Mouse (Mus musculus): Measurements from ENCODE around the gene Relt. TPM values are rescaled to one million over a fixed set of nuclear protein-coding genes. Genes with fewer than 3 reads are reported as not detected.

Gene Relt
- 3.6 and 4.6 TPM in 2 replicates for polyA plus RNA-seq (2015; fragmentation: Nextera tagmentation; extraction: Ambion mirVana)

GRCm38 (mm10) chr7:100862828-100863638 is at the start of gene Relt:
Gene Relt (minus strand): TSS chr7:100863446.
- H3K4me2 ChIP-seq: peak within 1 kb of the TSS; percentile 99
- WGBS: under 1% methylated on average over 87 of the region's 91 CpGs
- H3K4me3 ChIP-seq: peak within 1 kb of the TSS; percentile 83
- no peaks in the 10 kb centered on the region for H3K27me3 ChIP-seq
- H3K36me3 ChIP-seq: no peaks in the 10 kb centered on the region
- peak within 1 kb of the TSS; percentile 78 for H3K27ac ChIP-seq
- H3K9ac ChIP-seq: peak within 1 kb of the TSS; percentile 67
- H3K9me3 ChIP-seq: no peaks in the 10 kb centered on the region
- H3K4me1 ChIP-seq: 0 out of 2 replicates have a peak, but pooled peaks cover 3% of the 10 kb centered on the region
- ATAC-seq (ENCODE audit: borderline replicate concordance, extremely low read depth, low FRiP score, low TSS enrichment): peak; percentile 92

- no peak for ATAC-seq (ENCODE audit: borderline replicate concordance, extremely low read depth, low FRiP score, low TSS enrichment)
- Histone ChIP-seq H3K9me3 (no peaks in the 10 kb centered on the region), H3K4me3 (no peak overlapping the region), H3K27me3 (no peaks in the 10 kb centered on the region), H3K4me1 (peaks cover 90% of the 10 kb centered on the region), H3K4me2 (peak overlapping the region; percentile 37), H3K36me3 (peaks cover 21% of the 10 kb centered on the region), H3K27ac (peak overlapping the region; percentile 47), H3K9ac (no peak overlapping the region)
- 18% methylated on average over 9 of the region's 9 CpGs for WGBS
Measured at GRCm38 (mm10) chr7:100911791-100912190, 48.5 kb upstream of the Relt start.

GRCm38 (mm10) chr7:100911246-100911770 is 48.1 kb upstream of the Relt start:
- Histone ChIP-seq H3K9ac (no peak overlapping the region), H3K4me3 (no peak overlapping the region), H3K27ac (peak overlapping the region; percentile 47), H3K9me3 (no peaks in the 10 kb centered on the region), H3K36me3 (peaks cover 16% of the 10 kb centered on the region), H3K4me2 (peak overlapping the region; percentile 37), H3K4me1 (peaks cover 90% of the 10 kb centered on the region), H3K27me3 (no peaks in the 10 kb centered on the region)
- 12% methylated on average over 2 of the region's 2 CpGs for WGBS
- peak; percentile 15; the same call in 1 of the 2 replicates for ATAC-seq (ENCODE audit: borderline replicate concordance, extremely low read depth, low FRiP score, low TSS enrichment)

GRCm38 (mm10) chr7:100908567-100908966 is 45.3 kb upstream of the Relt start:
- ATAC-seq (ENCODE audit: borderline replicate concordance, extremely low read depth, low FRiP score, low TSS enrichment): no peak
- Histone ChIP-seq H3K9me3 (no peaks in the 10 kb centered on the region), H3K4me1 (peaks cover 95% of the 10 kb centered on the region), H3K9ac (peak overlapping the region; percentile 20; the same call in 1 of the 2 replicates), H3K36me3 (peaks cover 3% of the 10 kb centered on the region; the same call in 1 of the 2 replicates), H3K27me3 (no peaks in the 10 kb centered on the region), H3K4me2 (peak overlapping the region; percentile 11; the same call in 1 of the 2 replicates), H3K4me3 (no peak overlapping the region), H3K27ac (peak overlapping the region; percentile 90)
- 38% methylated on average over 8 of the region's 8 CpGs for WGBS

- Histone ChIP-seq H3K4me1 (peaks cover 90% of the 10 kb centered on the region), H3K36me3 (0 out of 2 replicates have a peak, but pooled peaks cover 3% of the 10 kb centered on the region), H3K27ac (peak overlapping the region; percentile 90), H3K9me3 (no peaks in the 10 kb centered on the region), H3K27me3 (no peaks in the 10 kb centered on the region), H3K4me3 (no peak overlapping the region), H3K9ac (peak overlapping the region; percentile 20; the same call in 1 of the 2 replicates), H3K4me2 (peak overlapping the region; percentile 34; the same call in 1 of the 2 replicates)
- peak; percentile 32; the same call in 1 of the 2 replicates for ATAC-seq (ENCODE audit: borderline replicate concordance, extremely low read depth, low FRiP score, low TSS enrichment)
- 66% methylated on average over 8 of the region's 8 CpGs for WGBS
Measured at GRCm38 (mm10) chr7:100908061-100908460, 44.8 kb upstream of the Relt start.

GRCm38 (mm10) chr7:100907231-100907630 is 44.0 kb upstream of the Relt start:
- Histone ChIP-seq H3K36me3 (0 out of 2 replicates have a peak, but pooled peaks cover 3% of the 10 kb centered on the region), H3K4me1 (peaks cover 82% of the 10 kb centered on the region), H3K27ac (peak overlapping the region; percentile 90), H3K4me2 (peak overlapping the region; percentile 34; the same call in 1 of the 2 replicates), H3K27me3 (no peaks in the 10 kb centered on the region), H3K9ac (0 out of 2 replicates have a peak overlapping the region, but pooled peaks have one; percentile 20), H3K4me3 (no peak overlapping the region), H3K9me3 (no peaks in the 10 kb centered on the region)
- no peak for ATAC-seq (ENCODE audit: borderline replicate concordance, extremely low read depth, low FRiP score, low TSS enrichment)
- WGBS: 0% methylated on average over 1 of the region's 1 CpGs

GRCm38 (mm10) chr7:100906029-100906789 is 43.0 kb upstream of the Relt start:
- WGBS: 62% methylated on average over 10 of the region's 10 CpGs
- no peak overlapping the region for H3K4me2 ChIP-seq
- H3K36me3 ChIP-seq: 0 out of 2 replicates have a peak, but pooled peaks cover 3% of the 10 kb centered on the region
- H3K27me3 ChIP-seq: no peaks in the 10 kb centered on the region
- no peak overlapping the region for H3K9ac ChIP-seq
- peak overlapping the region; percentile 73 for H3K27ac ChIP-seq
- H3K9me3 ChIP-seq: no peaks in the 10 kb centered on the region
- no peak for ATAC-seq (ENCODE audit: borderline replicate concordance, extremely low read depth, low FRiP score, low TSS enrichment)
- H3K4me1 ChIP-seq: peaks cover 71% of the 10 kb centered on the region
- no peak overlapping the region for H3K4me3 ChIP-seq

GRCm38 (mm10) chr7:100905037-100905436 is 41.8 kb upstream of the Relt start:
- WGBS: 56% methylated on average over 7 of the region's 7 CpGs
- H3K36me3 ChIP-seq: 0 out of 2 replicates have a peak, but pooled peaks cover 3% of the 10 kb centered on the region
- H3K4me3 ChIP-seq: no peak overlapping the region
- no peak overlapping the region for H3K4me2 ChIP-seq
- no peaks in the 10 kb centered on the region for H3K27me3 ChIP-seq
- ATAC-seq (ENCODE audit: borderline replicate concordance, extremely low read depth, low FRiP score, low TSS enrichment): peak; percentile 80
- peaks cover 60% of the 10 kb centered on the region for H3K4me1 ChIP-seq
- H3K9me3 ChIP-seq: no peaks in the 10 kb centered on the region
- peak overlapping the region; percentile 87 for H3K27ac ChIP-seq
- H3K9ac ChIP-seq: no peak overlapping the region

GRCm38 (mm10) chr7:100904612-100905011 is 41.4 kb upstream of the Relt start:
- 39% methylated on average over 5 of the region's 5 CpGs for WGBS
- H3K27ac ChIP-seq: peak overlapping the region; percentile 87
- H3K4me3 ChIP-seq: no peak overlapping the region
- peak; percentile 32; the same call in 1 of the 2 replicates for ATAC-seq (ENCODE audit: borderline replicate concordance, extremely low read depth, low FRiP score, low TSS enrichment)
- no peaks in the 10 kb centered on the region for H3K27me3 ChIP-seq
- 0 out of 2 replicates have a peak, but pooled peaks cover 3% of the 10 kb centered on the region for H3K36me3 ChIP-seq
- peaks cover 55% of the 10 kb centered on the region for H3K4me1 ChIP-seq
- H3K9ac ChIP-seq: no peak overlapping the region
- no peak overlapping the region for H3K4me2 ChIP-seq
- no peaks in the 10 kb centered on the region for H3K9me3 ChIP-seq

GRCm38 (mm10) chr7:100902451-100903137 is 39.3 kb upstream of the Relt start:
- ATAC-seq (ENCODE audit: borderline replicate concordance, extremely low read depth, low FRiP score, low TSS enrichment): no peak
- no peaks in the 10 kb centered on the region for H3K27me3 ChIP-seq
- peaks cover 36% of the 10 kb centered on the region for H3K4me1 ChIP-seq
- peaks cover 3% of the 10 kb centered on the region; the same call in 1 of the 2 replicates for H3K36me3 ChIP-seq
- WGBS: 71% methylated on average over 9 of the region's 9 CpGs
- no peak overlapping the region for H3K9ac ChIP-seq
- H3K4me2 ChIP-seq: no peak overlapping the region
- H3K9me3 ChIP-seq: no peaks in the 10 kb centered on the region
- no peak overlapping the region for H3K27ac ChIP-seq
- H3K4me3 ChIP-seq: no peak overlapping the region

- no peak overlapping the region for H3K4me2 ChIP-seq
- peaks cover 9% of the 10 kb centered on the region; the same call in 1 of the 2 replicates for H3K36me3 ChIP-seq
- H3K27me3 ChIP-seq: no peaks in the 10 kb centered on the region
- WGBS: 70% methylated on average over 5 of the region's 5 CpGs
- ATAC-seq (ENCODE audit: borderline replicate concordance, extremely low read depth, low FRiP score, low TSS enrichment): no peak
- H3K4me1 ChIP-seq: peaks cover 27% of the 10 kb centered on the region
- H3K27ac ChIP-seq: no peak overlapping the region
- no peaks in the 10 kb centered on the region for H3K9me3 ChIP-seq
- H3K9ac ChIP-seq: no peak overlapping the region
- H3K4me3 ChIP-seq: no peak overlapping the region
Measured at GRCm38 (mm10) chr7:100897828-100898227, 34.6 kb upstream of the Relt start.

Measured in lung, embryonic 15.5 days (tissue).